Mouse (Mus musculus): ENCODE data around the gene Exoc4.

Gene Exoc4

GRCm38 (mm10) chr6:33865752-33866151 lies 616.9 kb downstream of the Exoc4 start:
- in situ Hi-C loops (cut with MboI, MseI), result no loop called here

- in situ Hi-C loops (cut with MboI, MseI), result no loop called here
These were observed 618.2 kb downstream of the Exoc4 start for GRCm38 (mm10) chr6:33866901-33867580.

GRCm38 (mm10) chr6:33869251-33869650 lies 620.4 kb downstream of the Exoc4 start:
- in situ Hi-C loops (cut with MboI, MseI), result no loop called here

GRCm38 (mm10) chr6:33870468-33871142 lies 621.7 kb downstream of the Exoc4 start:
- in situ Hi-C loops (cut with MboI, MseI), result no loop called here

GRCm38 (mm10) chr6:33871286-33871685 lies 622.4 kb downstream of the Exoc4 start:
- in situ Hi-C loops (cut with MboI, MseI), result no loop called here

GRCm38 (mm10) chr6:33872192-33872591 lies 623.3 kb downstream of the Exoc4 start:
- in situ Hi-C loops (cut with MboI, MseI), result no loop called here

GRCm38 (mm10) chr6:33873000-33873399 lies 624.1 kb downstream of the Exoc4 start:
- in situ Hi-C loops (cut with MboI, MseI), result no loop called here

- in situ Hi-C loops (cut with MboI, MseI), result no loop called here
These were observed 625.6 kb downstream of the Exoc4 start for GRCm38 (mm10) chr6:33874291-33875014.

GRCm38 (mm10) chr6:33884141-33884683 lies 635.3 kb downstream of the Exoc4 start:
- in situ Hi-C loops (cut with MboI, MseI), result no loop called here

GRCm38 (mm10) chr6:33886941-33887340 lies 638.1 kb downstream of the Exoc4 start:
- in situ Hi-C loops (cut with MboI, MseI), result no loop called here

GRCm38 (mm10) chr6:33890926-33891325 lies 642.0 kb downstream of the Exoc4 start:
- in situ Hi-C loops (cut with MboI, MseI), result no loop called here

GRCm38 (mm10) chr6:33892142-33892541 lies 643.3 kb downstream of the Exoc4 start:
- in situ Hi-C loops (cut with MboI, MseI), result no loop called here

GRCm38 (mm10) chr6:33899973-33900372 lies 651.1 kb downstream of the Exoc4 start:
- in situ Hi-C loops (cut with MboI, MseI), result no loop called here

GRCm38 (mm10) chr6:33900615-33901014 lies 651.7 kb downstream of the Exoc4 start:
- in situ Hi-C loops (cut with MboI, MseI), result no loop called here

GRCm38 (mm10) chr6:33905099-33905498 lies 656.2 kb downstream of the Exoc4 start:
- in situ Hi-C loops (cut with MboI, MseI), result no loop called here

GRCm38 (mm10) chr6:33910671-33911070 lies 661.8 kb downstream of the Exoc4 start:
- in situ Hi-C loops (cut with MboI, MseI), result no loop called here

GRCm38 (mm10) chr6:33913072-33913471 lies 664.2 kb downstream of the Exoc4 start:
- in situ Hi-C loops (cut with MboI, MseI), result no loop called here

GRCm38 (mm10) chr6:33913486-33913885 lies 664.6 kb downstream of the Exoc4 start:
- in situ Hi-C loops (cut with MboI, MseI), result no loop called here

GRCm38 (mm10) chr6:33913964-33914363 lies 665.1 kb downstream of the Exoc4 start:
- in situ Hi-C loops (cut with MboI, MseI), result no loop called here

- in situ Hi-C loops (cut with MboI, MseI), result loop anchor here (10.0 kb wide), 1 partner anchor 209 kb away; no protein-coding TSS in a partner anchor
These were observed 674.7 kb downstream of the Exoc4 start for GRCm38 (mm10) chr6:33923571-33923970.

GRCm38 (mm10) chr6:33924888-33925287 lies 676.0 kb downstream of the Exoc4 start:
- in situ Hi-C loops (cut with MboI, MseI), result loop anchor here (10.0 kb wide), 1 partner anchor 210 kb away; no protein-coding TSS in a partner anchor
